Mouse (Mus musculus): Measurements from ENCODE around the gene Tyro3. TPM values are rescaled to one million over a fixed set of nuclear protein-coding genes. Genes with fewer than 3 reads are reported as not detected.

Gene Tyro3
- polyA plus RNA-seq, 1 experiment, result 38.4 TPM

- TF ChIP-seq EP300 (IDR thresholded peaks at IDR 0.05; ENCODE audit: insufficient read depth, low read depth, low read length), result no peak
- TF ChIP-seq POLR2A (IDR thresholded peaks at IDR 0.05; ENCODE audit: insufficient read depth, low read length), result no peak
- no peak for TF ChIP-seq CTCF (IDR thresholded peaks at IDR 0.05; ENCODE audit: low read depth, low read length)
- Histone ChIP-seq H3K9ac (ENCODE audit: low read depth, poor library complexity, severe bottlenecking) (no peak overlapping the region), H3K27ac (ENCODE audit: insufficient read depth, low read length) (no peak overlapping the region)
These were observed 13.4 kb downstream of the Tyro3 start for GRCm38 (mm10) chr2:119810890-119811289.

GRCm38 (mm10) chr2:119811490-119812146 is 14.1 kb downstream of the Tyro3 start:
- peaks cover 6% of the 10 kb centered on the region for H3K4me1 ChIP-seq (ENCODE audit: control insufficient read depth, insufficient read depth, low read length)
- no peak overlapping the region for H3K4me3 ChIP-seq (ENCODE audit: low read depth, low read length)
- no peaks in the 10 kb centered on the region for H3K27me3 ChIP-seq (ENCODE audit: control insufficient read depth, insufficient read depth, low read length, poor library complexity, severe bottlenecking)
- H3K27ac ChIP-seq (ENCODE audit: insufficient read depth, low read length), result no peak overlapping the region
- TF ChIP-seq CTCF (IDR thresholded peaks at IDR 0.05; ENCODE audit: low read depth, low read length) (no peak), EP300 (IDR thresholded peaks at IDR 0.05; ENCODE audit: insufficient read depth, low read depth, low read length) (no peak), POLR2A (IDR thresholded peaks at IDR 0.05; ENCODE audit: insufficient read depth, low read length) (no peak)
- peaks cover 3% of the 10 kb centered on the region; the same call in 1 of the 2 replicates for H3K36me3 ChIP-seq (ENCODE audit: control insufficient read depth, insufficient read depth, low read length, poor library complexity, severe bottlenecking)
- H3K9me3 ChIP-seq (replicated peaks; ENCODE audit: control insufficient read depth, insufficient read depth, low read length, poor library complexity, severe bottlenecking), result no peaks in the 10 kb centered on the region
- H3K9ac ChIP-seq (ENCODE audit: low read depth, poor library complexity, severe bottlenecking), result no peak overlapping the region

More at GRCm38 (mm10) chr2:119810890-119811289, 13.4 kb downstream of the Tyro3 start:
- Histone ChIP-seq H3K9me3 (replicated peaks; ENCODE audit: control insufficient read depth, insufficient read depth, low read length, poor library complexity, severe bottlenecking) (no peaks in the 10 kb centered on the region), H3K27me3 (ENCODE audit: control insufficient read depth, insufficient read depth, low read length, poor library complexity, severe bottlenecking) (no peaks in the 10 kb centered on the region), H3K36me3 (ENCODE audit: control insufficient read depth, insufficient read depth, low read length, poor library complexity, severe bottlenecking) (peaks cover 3% of the 10 kb centered on the region; the same call in 1 of the 2 replicates), H3K4me1 (ENCODE audit: control insufficient read depth, insufficient read depth, low read length) (peaks cover 6% of the 10 kb centered on the region), H3K4me3 (ENCODE audit: low read depth, low read length) (no peak overlapping the region)

GRCm38 (mm10) chr2:119814376-119814933 is 16.9 kb downstream of the Tyro3 start:
- Histone ChIP-seq H3K4me1 (ENCODE audit: control insufficient read depth, insufficient read depth, low read length) (peaks cover 8% of the 10 kb centered on the region), H3K27ac (ENCODE audit: insufficient read depth, low read length) (no peak overlapping the region), H3K9me3 (replicated peaks; ENCODE audit: control insufficient read depth, insufficient read depth, low read length, poor library complexity, severe bottlenecking) (no peaks in the 10 kb centered on the region), H3K27me3 (ENCODE audit: control insufficient read depth, insufficient read depth, low read length, poor library complexity, severe bottlenecking) (no peaks in the 10 kb centered on the region), H3K4me3 (ENCODE audit: low read depth, low read length) (no peak overlapping the region), H3K9ac (ENCODE audit: low read depth, poor library complexity, severe bottlenecking) (no peak overlapping the region), H3K36me3 (ENCODE audit: control insufficient read depth, insufficient read depth, low read length, poor library complexity, severe bottlenecking) (peaks cover 3% of the 10 kb centered on the region; the same call in 1 of the 2 replicates)
- TF ChIP-seq POLR2A (IDR thresholded peaks at IDR 0.05; ENCODE audit: insufficient read depth, low read length) (no peak), CTCF (IDR thresholded peaks at IDR 0.05; ENCODE audit: low read depth, low read length) (no peak), EP300 (IDR thresholded peaks at IDR 0.05; ENCODE audit: insufficient read depth, low read depth, low read length) (no peak)

GRCm38 (mm10) chr2:119816611-119817010 is 19.1 kb downstream of the Tyro3 start:
- H3K27me3 ChIP-seq (ENCODE audit: control insufficient read depth, insufficient read depth, low read length, poor library complexity, severe bottlenecking), result no peaks in the 10 kb centered on the region
- H3K4me3 ChIP-seq (ENCODE audit: low read depth, low read length), result no peak overlapping the region
- no peak overlapping the region for H3K9ac ChIP-seq (ENCODE audit: low read depth, poor library complexity, severe bottlenecking)
- no peaks in the 10 kb centered on the region for H3K36me3 ChIP-seq (ENCODE audit: control insufficient read depth, insufficient read depth, low read length, poor library complexity, severe bottlenecking)
- H3K9me3 ChIP-seq (replicated peaks; ENCODE audit: control insufficient read depth, insufficient read depth, low read length, poor library complexity, severe bottlenecking), result no peaks in the 10 kb centered on the region
- H3K4me1 ChIP-seq (ENCODE audit: control insufficient read depth, insufficient read depth, low read length), result peaks cover 7% of the 10 kb centered on the region
- H3K27ac ChIP-seq (ENCODE audit: insufficient read depth, low read length), result no peak overlapping the region
- no peak for TF ChIP-seq EP300 (IDR thresholded peaks at IDR 0.05; ENCODE audit: insufficient read depth, low read depth, low read length)
- no peak for TF ChIP-seq POLR2A (IDR thresholded peaks at IDR 0.05; ENCODE audit: insufficient read depth, low read length)
- TF ChIP-seq CTCF (IDR thresholded peaks at IDR 0.05; ENCODE audit: low read depth, low read length), result no peak

GRCm38 (mm10) chr2:119817047-119817446 is 19.5 kb downstream of the Tyro3 start:
- Histone ChIP-seq H3K4me3 (ENCODE audit: low read depth, low read length) (no peak overlapping the region), H3K36me3 (ENCODE audit: control insufficient read depth, insufficient read depth, low read length, poor library complexity, severe bottlenecking) (no peaks in the 10 kb centered on the region), H3K4me1 (ENCODE audit: control insufficient read depth, insufficient read depth, low read length) (peaks cover 7% of the 10 kb centered on the region), H3K27ac (ENCODE audit: insufficient read depth, low read length) (no peak overlapping the region), H3K27me3 (ENCODE audit: control insufficient read depth, insufficient read depth, low read length, poor library complexity, severe bottlenecking) (no peaks in the 10 kb centered on the region), H3K9ac (ENCODE audit: low read depth, poor library complexity, severe bottlenecking) (no peak overlapping the region), H3K9me3 (replicated peaks; ENCODE audit: control insufficient read depth, insufficient read depth, low read length, poor library complexity, severe bottlenecking) (no peaks in the 10 kb centered on the region)
- TF ChIP-seq CTCF (IDR thresholded peaks at IDR 0.05; ENCODE audit: low read depth, low read length) (no peak), POLR2A (IDR thresholded peaks at IDR 0.05; ENCODE audit: insufficient read depth, low read length) (no peak), EP300 (IDR thresholded peaks at IDR 0.05; ENCODE audit: insufficient read depth, low read depth, low read length) (no peak)

- Histone ChIP-seq H3K4me1 (ENCODE audit: control insufficient read depth, insufficient read depth, low read length) (peaks cover 7% of the 10 kb centered on the region), H3K27ac (ENCODE audit: insufficient read depth, low read length) (peak overlapping the region; percentile 37), H3K9ac (ENCODE audit: low read depth, poor library complexity, severe bottlenecking) (no peak overlapping the region), H3K27me3 (ENCODE audit: control insufficient read depth, insufficient read depth, low read length, poor library complexity, severe bottlenecking) (no peaks in the 10 kb centered on the region), H3K4me3 (ENCODE audit: low read depth, low read length) (no peak overlapping the region), H3K36me3 (ENCODE audit: control insufficient read depth, insufficient read depth, low read length, poor library complexity, severe bottlenecking) (no peaks in the 10 kb centered on the region), H3K9me3 (replicated peaks; ENCODE audit: control insufficient read depth, insufficient read depth, low read length, poor library complexity, severe bottlenecking) (no peaks in the 10 kb centered on the region)
- TF ChIP-seq CTCF (IDR thresholded peaks at IDR 0.05; ENCODE audit: low read depth, low read length) (no peak), POLR2A (IDR thresholded peaks at IDR 0.05; ENCODE audit: insufficient read depth, low read length) (no peak), EP300 (IDR thresholded peaks at IDR 0.05; ENCODE audit: insufficient read depth, low read depth, low read length) (no peak)
These were observed 21.2 kb downstream of the Tyro3 start for GRCm38 (mm10) chr2:119818668-119819272.
